Mouse (Mus musculus): Measurements from ENCODE around the gene Sncb.

DNA sequence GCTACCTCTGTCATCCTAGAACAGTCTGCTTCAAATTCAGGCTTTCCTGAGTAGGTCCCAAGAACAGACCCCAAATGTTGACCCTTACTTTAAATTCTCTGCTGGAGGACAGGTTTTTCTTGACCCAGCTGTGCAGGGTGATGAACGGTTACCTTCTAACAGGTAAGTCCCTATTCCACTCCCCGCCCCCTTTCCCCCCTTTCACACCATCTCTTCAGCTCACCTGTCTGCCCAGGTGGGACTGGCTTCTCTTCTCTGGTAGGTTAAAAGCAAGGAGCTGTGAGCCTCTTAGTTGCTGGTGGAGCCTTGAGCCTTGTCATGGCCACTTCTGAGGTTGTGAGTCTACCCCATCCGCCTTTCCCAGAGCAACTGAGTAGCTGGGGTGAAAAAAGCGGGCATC is 17.3 kb upstream of the Sncb start, which contains the start of gene Eif4e1b:
- TF ChIP-seq POLR2A (IDR thresholded peaks at IDR 0.05; ENCODE audit: borderline replicate concordance, low read depth, low read length), result no peak
- TF ChIP-seq CTCF (IDR thresholded peaks at IDR 0.05; ENCODE audit: low read depth, low read length), result no peak
